Comparison of ENCODE assay signal across 8 mouse cellular contexts in genomic region chr1:165708686-165709380, GRCm38 (mm10). TPM values are rescaled to one million over a fixed set of nuclear protein-coding genes. Genes with fewer than 3 reads are reported as not detected.
DNase-seq lines count a peak whose midpoint lies in the region; ATAC-seq and TF ChIP-seq lines count a peak whose summit lies in the region.

No protein-coding gene starts in this region.

- H3K9me3 ChIP-seq in neural tube, embryonic 11.5 days (ENCODE audit: control insufficient read depth, low read length): no peaks in the 10 kb centered on the region
- no peaks in the 10 kb centered on the region for H3K9me3 ChIP-seq in heart, embryonic 16.5 days (replicated peaks; ENCODE audit: control insufficient read depth, low read length)
- no peaks in the 10 kb centered on the region for H3K9me3 ChIP-seq in liver, postnatal 0 days (ENCODE audit: low read length)

- H3K36me3 ChIP-seq in neural tube, embryonic 11.5 days (ENCODE audit: control insufficient read depth, insufficient read depth, low read length): no peaks in the 10 kb centered on the region
- no peaks in the 10 kb centered on the region for H3K36me3 ChIP-seq in heart, embryonic 16.5 days (ENCODE audit: control insufficient read depth, insufficient read depth)
- no peaks in the 10 kb centered on the region for H3K36me3 ChIP-seq in liver, postnatal 0 days (replicated peaks; ENCODE audit: insufficient read depth, low read length)

- no peak overlapping the region for H3K9ac ChIP-seq in neural tube, embryonic 11.5 days (ENCODE audit: low read length)
- peak overlapping the region; percentile 92 for H3K9ac ChIP-seq in heart, embryonic 16.5 days (ENCODE audit: low read length)
- H3K9ac ChIP-seq in liver, postnatal 0 days (replicated peaks): peak overlapping the region; percentile 83

- no peaks in the 10 kb centered on the region; the same call in 1 of the 2 replicates for H3K4me1 ChIP-seq in neural tube, embryonic 11.5 days (ENCODE audit: control insufficient read depth, insufficient read depth, low read length)
- peaks cover 46% of the 10 kb centered on the region for H3K4me1 ChIP-seq in heart, embryonic 16.5 days (ENCODE audit: control insufficient read depth, insufficient read depth, low read length)
- peaks cover 38% of the 10 kb centered on the region for H3K4me1 ChIP-seq in liver, postnatal 0 days (ENCODE audit: insufficient read depth)

- WGBS in neural tube, embryonic 11.5 days: 37% methylated on average over 9 of the region's 9 CpGs
- WGBS in heart, embryonic 16.5 days: 31% methylated on average over 9 of the region's 9 CpGs
- WGBS in liver, postnatal 0 days (ENCODE audit: insufficient replicate concordance): 35% methylated on average over 9 of the region's 9 CpGs

- H3K27me3 ChIP-seq in neural tube, embryonic 11.5 days (ENCODE audit: control insufficient read depth, insufficient read depth, low read length): peaks cover 12% of the 10 kb centered on the region
- H3K27me3 ChIP-seq in heart, embryonic 16.5 days (ENCODE audit: control insufficient read depth, insufficient read depth, low read length): no peaks in the 10 kb centered on the region
- H3K27me3 ChIP-seq in liver, postnatal 0 days (ENCODE audit: insufficient read depth, low read length): peaks cover 4% of the 10 kb centered on the region; the same call in 1 of the 2 replicates

- DNase-seq in neural tube, embryonic 11.5 days (ENCODE audit: low spot score): no peak
- DNase-seq in neural tube, embryonic 10.5 days (ENCODE audit: extremely low spot score, low spot score): no peak
- no peak for DNase-seq in liver, postnatal 0 days
- DNase-seq in thymus, postnatal 4 days: peak; percentile 58
- DNase-seq in adrenal gland, adult (ENCODE audit: inconsistent age in 2 of 2, low spot score in 1 of 2): no peak

- TF ChIP-seq EP300 in liver, postnatal 0 days (IDR thresholded peaks at IDR 0.05; ENCODE audit: low read depth): no peak

- TF ChIP-seq CTCF in liver, postnatal 0 days (IDR thresholded peaks at IDR 0.05; ENCODE audit: low read depth): no peak

- no peak overlapping the region for H3K27ac ChIP-seq in neural tube, embryonic 11.5 days (ENCODE audit: low read depth, low read length)
- peak overlapping the region; percentile 95 for H3K27ac ChIP-seq in heart, embryonic 16.5 days (ENCODE audit: low read length)
- H3K27ac ChIP-seq in liver, postnatal 0 days (ENCODE audit: low read depth): peak overlapping the region; percentile 91

- no peak overlapping the region for H3K4me3 ChIP-seq in neural tube, embryonic 11.5 days (ENCODE audit: low read depth, low read length)
- H3K4me3 ChIP-seq in heart, embryonic 16.5 days (ENCODE audit: low read length): peak overlapping the region; percentile 75
- H3K4me3 ChIP-seq in liver, postnatal 0 days (ENCODE audit: low read depth, low read length): peak overlapping the region; percentile 77

- no peak for ATAC-seq in neural tube, embryonic 11.5 days (ENCODE audit: insufficient read depth, low FRiP score, low TSS enrichment)
- ATAC-seq in heart, embryonic 16.5 days (replicated peaks; ENCODE audit: extremely low read depth, insufficient read depth, low FRiP score): no peak
- ATAC-seq in liver, postnatal 0 days: no peak
- no peak for ATAC-seq in frontal cortex, adult (ENCODE audit: low TSS enrichment)
- ATAC-seq in erythroid progenitor cell, adult 5-6 weeks (replicated peaks; ENCODE audit: low FRiP score, poor library complexity, severe bottlenecking): no peak

- peak overlapping the region; percentile 99 for H3K4me2 ChIP-seq in neural tube, embryonic 11.5 days (ENCODE audit: low read depth)
- peak overlapping the region; percentile 88 for H3K4me2 ChIP-seq in heart, embryonic 16.5 days (ENCODE audit: low read depth, low read length)
- H3K4me2 ChIP-seq in liver, postnatal 0 days (ENCODE audit: low read depth, low read length): peak overlapping the region; percentile 79

RNA-seq across cellular contexts. Expression of gene Rcsd1, which starts 0.7 kb away (rescaled TPM):
- polyA plus RNA-seq in neural tube, embryonic 11.5 days (2014; fragmentation: Nextera tagmentation; extraction: Ambion mirVana): 7.1 and 10.4 TPM in 2 replicates
- polyA plus RNA-seq in heart, embryonic 16.5 days (2015; fragmentation: Nextera tagmentation; extraction: Ambion mirVana): 99.3 and 111 TPM in 2 replicates
- 14.6 and 15.0 TPM in 2 replicates for polyA plus RNA-seq in liver, postnatal 0 days (2015; fragmentation: Nextera tagmentation; extraction: Ambion mirVana)
- 8.8 and 9.4 TPM in 2 replicates for total RNA-seq in erythroid progenitor cell, adult 5-6 weeks (2015; ENCODE audit: low replicate concordance)
- 19.9 and 23.1 TPM in 2 replicates for total RNA-seq in erythroid progenitor cell, adult 5-6 weeks (2017; ENCODE audit: low replicate concordance)

RNA-seq across cellular contexts. Expression of gene Creg1, which starts 54.7 kb away (rescaled TPM):
- 36.9 and 39.2 TPM in 2 replicates for polyA plus RNA-seq in neural tube, embryonic 11.5 days (2014; fragmentation: Nextera tagmentation; extraction: Ambion mirVana)
- 69.8 and 73.2 TPM in 2 replicates for polyA plus RNA-seq in heart, embryonic 16.5 days (2015; fragmentation: Nextera tagmentation; extraction: Ambion mirVana)
- 289 and 305 TPM in 2 replicates for polyA plus RNA-seq in liver, postnatal 0 days (2015; fragmentation: Nextera tagmentation; extraction: Ambion mirVana)
- total RNA-seq in erythroid progenitor cell, adult 5-6 weeks (2015; ENCODE audit: low replicate concordance): 514 and 545 TPM in 2 replicates
- 329 and 433 TPM in 2 replicates for total RNA-seq in erythroid progenitor cell, adult 5-6 weeks (2017; ENCODE audit: low replicate concordance)
